Mouse (Mus musculus) layer of hippocampus, adult 2 months (tissue): ENCODE measurements around the gene Tmem167b. TPM values are rescaled to one million over a fixed set of nuclear protein-coding genes. Genes with fewer than 3 reads are reported as not detected.

ENCODE experiments used
- DNase-seq, 2 experiments: peaks; one replicate each; pipeline ENCODE4 v3.0.0; 2022; ENCODE audit warnings: low spot score in 2 of 2
- H3K27ac ChIP-seq: fragments of 200-600 bp; 2 replicates; pipeline ENCODE4 v1.8.1; 2022
- H3K4me3 ChIP-seq: fragments of 200-600 bp; 2 replicates; pipeline ENCODE4 v1.8.1; 2022; ENCODE audit warnings: mild to moderate bottlenecking
- CTCF ChIP-seq: fragments of 200-600 bp; conservative IDR thresholded peaks from 2 replicates; pipeline ENCODE4 v1.8.1; 2022; ENCODE audit warnings: antibody characterized with exemption, mild to moderate bottlenecking, moderate library complexity
- microRNA-seq, 2 experiments: library from miRNA; unstranded; fragments of <30 nt; microRNA quantifications; one replicate each; pipeline ENCODE4 v1.2.0; 2021
- total RNA-seq, 2 experiments: library from RNA; stranded (reverse); gene quantifications; 2 replicates each; pipeline ENCODE4 v1.2.3; 2021

Tmem167b gene
- total RNA-seq, 2 experiments from 2014 or later, result 55.6 to 56.2 TPM

- TF ChIP-seq CTCF, result no peak
- H3K27ac ChIP-seq, result no peak overlapping the region
- DNase-seq, result no peak
Measured at GRCm38 (mm10) chr3:108533114-108533885, 29.0 kb downstream of the Tmem167b start.

DNA sequence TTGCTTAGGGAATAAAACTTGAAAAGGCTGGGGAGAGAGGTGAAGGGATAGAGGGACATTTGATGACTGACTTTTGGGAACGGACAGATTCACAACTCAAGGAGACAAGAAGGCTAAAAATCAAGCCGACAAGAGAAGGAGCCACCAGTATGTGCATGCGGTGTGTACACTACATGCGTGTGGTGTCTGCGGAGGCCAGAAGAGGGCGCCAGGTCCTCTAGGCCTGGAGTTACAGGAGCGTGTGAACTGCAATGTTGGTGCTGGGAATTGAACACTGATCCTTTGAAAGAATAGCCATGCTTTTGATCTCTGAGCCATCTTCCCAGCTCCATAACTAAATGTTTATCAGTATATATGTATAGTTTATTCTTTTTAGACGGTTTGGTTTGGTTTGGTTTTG, 33.8 kb downstream of the Tmem167b start:
- peak; percentile 31; the same call in 1 of the 2 replicates for TF ChIP-seq CTCF
- Histone ChIP-seq H3K27ac (no peak overlapping the region), H3K4me3 (no peak overlapping the region)
- no peak for DNase-seq

More at GRCm38 (mm10) chr3:108533114-108533885, 29.0 kb downstream of the Tmem167b start:
- H3K4me3 ChIP-seq, result no peak overlapping the region

DNA sequence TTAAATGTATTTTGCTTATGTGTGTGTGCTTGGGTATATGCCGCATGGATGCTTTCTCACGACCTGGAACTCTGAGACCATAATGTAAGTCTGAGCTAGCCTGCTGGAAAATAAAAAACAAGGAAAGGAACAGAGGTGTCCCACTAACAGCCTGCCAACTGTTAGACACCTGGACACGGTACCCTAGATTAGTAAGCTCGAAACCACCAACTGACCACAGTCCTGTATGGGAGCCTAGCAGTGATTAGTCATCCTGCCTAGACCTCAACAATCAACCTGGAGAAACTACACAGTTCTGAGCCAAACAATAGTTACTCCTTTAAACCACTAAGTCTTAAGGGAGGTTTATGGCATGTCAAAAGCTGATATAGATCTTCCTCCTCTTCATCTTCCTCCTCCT, 38.9 kb downstream of the Tmem167b start:
- no peak for TF ChIP-seq CTCF
- DNase-seq, result no peak
- H3K27ac ChIP-seq, result no peak overlapping the region
- no peak overlapping the region for H3K4me3 ChIP-seq

GRCm38 (mm10) chr3:108518276-108518675, 44.0 kb downstream of the Tmem167b start:
- DNase-seq, result no peak
- no peak for TF ChIP-seq CTCF
- Histone ChIP-seq H3K4me3 (no peak overlapping the region), H3K27ac (no peak overlapping the region)

DNA sequence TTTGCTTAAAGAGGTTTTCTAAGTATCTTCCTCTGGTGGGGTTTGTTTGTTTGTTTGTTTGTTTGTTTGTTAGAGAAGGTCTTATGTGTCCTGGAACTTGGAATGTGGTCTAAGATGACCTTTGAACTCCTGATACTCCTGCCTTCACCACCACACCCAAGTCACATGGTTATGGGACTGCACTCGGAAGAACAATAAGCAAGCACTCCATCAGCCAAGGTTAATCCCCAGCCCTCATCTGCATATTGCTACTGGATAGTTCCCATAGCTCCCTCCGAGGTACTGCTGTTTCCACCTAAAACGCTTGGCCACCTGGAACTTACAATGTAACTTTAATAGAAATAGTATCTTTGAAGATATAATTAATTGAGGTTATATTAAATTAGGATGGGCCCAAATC, 48.8 kb downstream of the Tmem167b start:
- no peak for DNase-seq
- Histone ChIP-seq H3K4me3 (no peak overlapping the region), H3K27ac (no peak overlapping the region)
- TF ChIP-seq CTCF, result no peak

DNA sequence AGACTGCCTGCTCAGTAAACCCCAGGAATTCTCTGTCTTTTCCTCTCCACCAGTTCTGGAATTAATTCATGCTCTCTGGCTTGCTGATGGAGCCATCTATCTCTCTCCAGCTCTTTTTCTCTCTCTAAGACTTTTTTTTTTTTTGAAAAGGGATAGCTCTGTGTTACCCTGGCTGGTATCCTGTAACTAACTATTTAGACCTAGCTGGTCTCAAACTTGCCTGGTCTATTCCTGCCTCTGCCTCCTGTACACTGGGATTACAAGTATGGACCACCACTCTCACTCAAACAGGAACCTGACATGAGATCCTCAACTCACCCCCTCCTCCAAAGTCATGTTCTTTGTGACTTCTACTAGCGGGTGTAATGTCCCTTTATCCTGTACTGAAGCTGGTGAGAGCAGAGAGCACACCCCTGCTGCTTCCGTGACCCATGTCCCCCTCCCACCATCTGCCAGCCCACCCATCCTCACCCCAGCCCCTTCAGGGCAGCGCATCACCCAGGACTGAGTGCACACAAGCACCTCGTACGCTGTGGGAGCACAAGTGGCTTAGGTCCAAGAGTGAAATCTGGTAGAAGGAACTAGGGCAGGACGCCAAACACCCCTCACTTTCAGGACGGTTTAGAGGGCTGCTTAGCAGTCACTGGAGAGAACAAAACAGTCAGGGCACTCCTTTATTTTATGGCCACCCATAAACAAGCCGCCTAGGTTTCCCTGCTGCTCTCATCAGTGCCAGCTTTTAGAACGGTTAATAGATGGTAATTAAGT, 51.4 kb downstream of the Tmem167b start:
- no peak overlapping the region for H3K27ac ChIP-seq
- H3K4me3 ChIP-seq, result no peak overlapping the region
- no peak for TF ChIP-seq CTCF
- peak; percentile 22 to 44 for DNase-seq

GRCm38 (mm10) chr3:108510156-108510555, 52.1 kb downstream of the Tmem167b start:
- H3K4me3 ChIP-seq, result no peak overlapping the region
- H3K27ac ChIP-seq, result no peak overlapping the region
- no peak for DNase-seq
- no peak for TF ChIP-seq CTCF

- H3K27ac ChIP-seq, result no peak overlapping the region
- no peak for TF ChIP-seq CTCF
Measured at GRCm38 (mm10) chr3:108508745-108509474, 53.4 kb downstream of the Tmem167b start.

More at GRCm38 (mm10) chr3:108508745-108509474, 53.4 kb downstream of the Tmem167b start:
- no peak for DNase-seq
- no peak overlapping the region for H3K4me3 ChIP-seq

Small RNA genes lying within 50 kb of the gene (microRNA-seq; reads per million reads assigned to microRNA genes)
- gene Gm22860, result 0 reads per million in 2 experiments

Other genes starting within 250 kb of the Tmem167b start
- 1 to 10 TPM in 1 of 2 experiments, under 1 TPM in 1; 0.83 to 1.5 TPM for gene Mybphl, start 197.6 kb downstream of the Tmem167b start, total RNA-seq
- gene Psrc1, start 178.6 kb downstream of the Tmem167b start, total RNA-seq, result 10 to 100 TPM; 17.5 to 22.2 TPM
- gene Celsr2, start 146.9 kb downstream of the Tmem167b start, total RNA-seq, result 100 to 1,000 TPM; 185 to 201 TPM
- 100 to 1,000 TPM; 198 to 213 TPM for gene Sars, start 117.3 kb downstream of the Tmem167b start, total RNA-seq
- 1 to 10 TPM; 1.5 TPM for gene 1700013F07Rik, start 28.3 kb downstream of the Tmem167b start, total RNA-seq
- gene 5330417C22Rik, start 25.9 kb downstream of the Tmem167b start, total RNA-seq, result 10 to 100 TPM; 24.8 to 28.8 TPM
- gene Taf13, start 9.2 kb upstream of the Tmem167b start, total RNA-seq, result 10 to 100 TPM; 20.7 to 27.3 TPM
- gene Wdr47, start 28.8 kb upstream of the Tmem167b start, total RNA-seq, result 100 to 1,000 TPM; 125 to 135 TPM
- 10 to 100 TPM; 31.7 to 34.0 TPM for gene Clcc1, start 91.4 kb upstream of the Tmem167b start, total RNA-seq
- 10 to 100 TPM; 13.3 to 14.1 TPM for gene Gpsm2, start 159.8 kb upstream of the Tmem167b start, total RNA-seq
- gene Aknad1, start 177.2 kb upstream of the Tmem167b start, total RNA-seq, result under 1 TPM in 1 of 2 experiments, not detected in 1; 0.10 TPM